Mouse (Mus musculus): Measurements from ENCODE around the gene Psmd8. TPM values are rescaled to one million over a fixed set of nuclear protein-coding genes. Genes with fewer than 3 reads are reported as not detected.
"Not testable (repeated sequence)": the region's sequence is repeated elsewhere in the genome, so short reads cannot be mapped to it uniquely, and the experiment has no call there.

The Psmd8 gene
- polyA plus RNA-seq, 1 experiment from 2014 or later, result 274 TPM

DNA sequence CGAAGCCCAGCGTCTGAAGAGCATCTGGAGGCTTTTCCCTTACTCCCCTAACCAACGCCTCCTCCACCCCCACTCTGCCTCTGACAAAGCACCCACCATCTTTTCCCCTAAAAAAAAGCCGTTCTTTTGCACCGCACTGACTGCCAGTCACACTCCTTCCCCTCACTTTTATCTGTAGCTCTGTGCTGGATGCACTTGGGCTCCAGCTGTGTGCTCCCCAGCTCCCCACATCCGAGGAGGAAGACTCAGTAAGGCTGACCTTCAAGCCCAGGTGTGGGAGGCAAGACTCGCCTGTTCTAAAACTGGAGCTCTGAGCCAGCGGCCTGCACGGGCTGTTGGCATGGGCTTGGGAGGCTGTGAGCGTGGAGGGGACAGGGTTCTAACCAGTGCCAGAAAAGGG, 29.0 kb downstream of the Psmd8 start:
- no peak for ATAC-seq (replicated peaks)
- Histone ChIP-seq H3K9me3 (no peaks in the 10 kb centered on the region), H3K36me3 (no peaks in the 10 kb centered on the region), H3K9ac (replicated peaks) (no peak overlapping the region), H3K4me3 (no peak overlapping the region), H3K4me2 (replicated peaks) (no peak overlapping the region), H3K27me3 (no peaks in the 10 kb centered on the region), H3K4me1 (0 out of 2 replicates have a peak, but pooled peaks cover 5% of the 10 kb centered on the region), H3K27ac (replicated peaks) (no peak overlapping the region)
- 70% methylated on average over 10 of the region's 10 CpGs for WGBS

DNA sequence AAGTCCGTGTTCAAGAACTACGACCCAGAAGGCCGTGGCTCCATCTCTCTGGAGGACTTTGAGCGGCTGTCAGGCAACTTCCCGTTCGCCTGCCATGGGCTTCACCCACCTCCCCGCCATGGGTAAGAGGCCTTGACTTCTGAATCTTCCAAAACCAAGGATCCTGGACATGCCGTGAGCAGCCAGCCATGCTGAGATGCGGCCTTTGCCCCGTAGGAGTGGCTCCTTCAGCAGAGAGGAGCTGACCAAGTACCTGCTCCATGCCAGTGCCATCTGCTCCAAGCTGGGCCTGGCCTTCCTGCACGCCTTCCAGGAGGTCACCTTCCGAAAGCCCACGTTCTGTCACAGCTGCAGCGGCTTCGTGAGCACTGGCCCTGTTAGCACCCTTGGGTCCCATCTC, 31.7 kb downstream of the Psmd8 start:
- H3K27ac ChIP-seq (replicated peaks), result no peak overlapping the region
- 92% methylated on average over 15 of the region's 15 CpGs for WGBS

DNA sequence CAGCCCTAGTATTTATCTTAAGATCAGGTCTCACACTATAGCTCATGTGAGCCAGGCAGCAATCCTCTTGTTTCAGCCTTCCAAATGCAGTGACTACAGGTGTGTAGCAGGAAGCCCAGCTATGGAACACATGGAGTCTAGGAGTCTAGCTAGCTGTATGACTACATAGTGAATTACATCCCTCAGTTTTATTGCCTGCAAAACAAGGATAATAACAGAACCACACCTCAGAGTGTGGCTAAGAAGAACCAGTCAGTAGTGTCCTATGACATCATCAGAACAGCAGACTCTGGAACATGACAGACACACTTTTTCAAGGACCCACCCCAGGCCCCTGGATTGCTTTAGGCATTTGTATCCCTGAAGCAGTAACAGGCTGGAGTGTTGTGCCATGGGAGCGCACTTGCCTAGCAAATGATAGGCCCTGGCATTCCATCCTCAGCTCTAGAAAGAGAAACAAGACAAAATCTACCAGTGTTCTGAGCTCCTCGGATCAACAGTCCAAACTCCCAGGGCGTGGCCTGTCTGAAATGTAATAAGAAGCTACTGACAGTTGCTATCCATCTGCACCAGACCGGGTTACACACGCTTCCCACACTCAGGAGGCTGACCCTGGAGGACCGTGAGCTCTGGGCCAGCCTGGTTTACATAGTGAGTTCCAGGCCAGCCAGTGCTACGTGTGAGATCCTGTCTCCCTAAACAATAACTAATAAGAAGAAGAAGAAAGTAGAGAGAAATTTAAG, 33.7 kb downstream of the Psmd8 start:
- no peaks in the 10 kb centered on the region for H3K36me3 ChIP-seq
- 88% methylated on average over 7 of the region's 7 CpGs for WGBS

More for the DNA sequence above, 31.7 kb downstream of the Psmd8 start:
- Histone ChIP-seq H3K9me3 (no peaks in the 10 kb centered on the region), H3K4me3 (no peak overlapping the region), H3K9ac (replicated peaks) (no peak overlapping the region), H3K36me3 (no peaks in the 10 kb centered on the region), H3K4me2 (replicated peaks) (no peak overlapping the region), H3K27me3 (no peaks in the 10 kb centered on the region), H3K4me1 (no peaks in the 10 kb centered on the region)
- ATAC-seq (replicated peaks), result no peak

DNA sequence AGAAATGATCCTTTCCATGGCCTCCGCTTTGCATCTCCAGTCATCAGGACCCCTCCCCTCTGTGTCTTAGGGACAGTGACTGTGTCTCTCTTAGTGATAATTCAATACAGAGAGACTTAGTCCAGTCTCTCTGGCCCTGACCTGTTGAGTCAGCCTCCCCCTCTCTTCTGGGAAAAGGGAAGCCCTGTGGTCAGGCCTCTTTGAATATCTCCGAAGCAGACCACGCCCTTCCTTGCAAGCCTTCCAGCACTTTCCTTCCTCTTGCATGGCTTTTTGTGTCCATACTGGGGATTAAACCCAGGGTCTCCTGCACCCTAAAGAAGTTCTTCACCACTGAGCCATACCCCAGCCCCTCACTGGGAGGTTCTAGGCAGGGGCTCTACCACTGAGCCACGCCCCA, 36.5 kb downstream of the Psmd8 start:
- H3K9me3 ChIP-seq, result no peaks in the 10 kb centered on the region
- no peaks in the 10 kb centered on the region for H3K36me3 ChIP-seq
- no peak overlapping the region for H3K9ac ChIP-seq (replicated peaks)
- WGBS, result 93% methylated on average over 4 of the region's 4 CpGs
- no peak overlapping the region for H3K4me3 ChIP-seq
- H3K27me3 ChIP-seq, result no peaks in the 10 kb centered on the region
- H3K4me1 ChIP-seq, result no peaks in the 10 kb centered on the region
- H3K27ac ChIP-seq (replicated peaks), result no peak overlapping the region
- H3K4me2 ChIP-seq (replicated peaks), result no peak overlapping the region
- ATAC-seq (replicated peaks), result no peak

More for the DNA sequence above, 33.7 kb downstream of the Psmd8 start:
- no peak overlapping the region for H3K4me2 ChIP-seq (replicated peaks)
- no peak overlapping the region for H3K27ac ChIP-seq (replicated peaks)
- no peaks in the 10 kb centered on the region for H3K4me1 ChIP-seq
- H3K27me3 ChIP-seq, result no peaks in the 10 kb centered on the region
- no peak overlapping the region for H3K9ac ChIP-seq (replicated peaks)
- H3K4me3 ChIP-seq, result no peak overlapping the region
- H3K9me3 ChIP-seq, result no peaks in the 10 kb centered on the region
- no peak for ATAC-seq (replicated peaks)

DNA sequence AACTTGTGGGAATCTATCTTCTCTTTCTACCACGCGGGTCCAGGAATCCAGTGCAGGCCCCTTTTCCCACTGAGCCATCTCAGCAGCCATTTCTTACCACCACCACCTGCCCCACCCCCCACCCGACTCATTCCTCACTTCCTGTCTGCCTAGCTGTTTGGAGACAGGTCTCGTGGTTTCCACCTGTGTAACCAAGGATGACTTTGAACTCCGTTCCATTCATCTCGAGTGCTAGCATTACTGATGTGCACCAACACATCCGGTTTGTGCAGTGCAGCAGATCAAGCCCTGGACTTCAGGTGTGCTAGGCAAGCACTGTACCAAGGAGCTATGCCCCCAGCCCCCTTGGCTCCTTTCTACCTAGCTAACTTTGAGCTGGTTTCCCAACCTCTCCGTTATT, 39.1 kb downstream of the Psmd8 start:
- ATAC-seq (replicated peaks), result no peak
- WGBS, result 87% methylated on average over 8 of the region's 8 CpGs
- Histone ChIP-seq H3K4me1 (no peaks in the 10 kb centered on the region), H3K27me3 (no peaks in the 10 kb centered on the region; the same call in 1 of the 2 replicates), H3K4me2 (replicated peaks) (no peak overlapping the region), H3K27ac (replicated peaks) (no peak overlapping the region), H3K36me3 (no peaks in the 10 kb centered on the region), H3K4me3 (no peak overlapping the region), H3K9me3 (no peaks in the 10 kb centered on the region), H3K9ac (replicated peaks) (no peak overlapping the region)

DNA sequence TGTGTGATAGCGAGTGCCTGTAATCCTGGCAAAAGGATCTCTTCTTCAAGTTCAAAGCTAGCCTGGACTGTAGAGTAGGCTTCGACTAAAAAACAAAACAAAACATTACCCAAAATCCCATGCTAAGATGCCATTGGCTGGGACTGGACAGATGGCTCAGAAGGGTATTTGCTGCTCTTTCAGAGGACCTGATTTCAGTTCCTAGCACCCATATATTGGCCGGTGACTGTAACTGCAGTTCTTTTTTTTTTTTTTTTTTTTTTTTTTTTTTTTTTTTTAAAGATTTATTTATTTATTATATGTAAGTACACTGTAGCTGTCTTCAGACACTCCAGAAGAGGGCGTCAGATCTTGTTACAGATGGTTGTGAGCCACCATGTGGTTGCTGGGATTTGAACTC, 41.3 kb downstream of the Psmd8 start:
- H3K4me1 ChIP-seq, result peaks cover 10% of the 10 kb centered on the region
- ATAC-seq (replicated peaks); H3K36me3 ChIP-seq; H3K4me3 ChIP-seq; H3K4me2 ChIP-seq (replicated peaks); H3K27ac ChIP-seq (replicated peaks); H3K9me3 ChIP-seq; H3K9ac ChIP-seq (replicated peaks): not testable (repeated sequence)
- H3K27me3 ChIP-seq, result peaks cover 11% of the 10 kb centered on the region
- 92% methylated on average over 3 of the region's 4 CpGs for WGBS

DNA sequence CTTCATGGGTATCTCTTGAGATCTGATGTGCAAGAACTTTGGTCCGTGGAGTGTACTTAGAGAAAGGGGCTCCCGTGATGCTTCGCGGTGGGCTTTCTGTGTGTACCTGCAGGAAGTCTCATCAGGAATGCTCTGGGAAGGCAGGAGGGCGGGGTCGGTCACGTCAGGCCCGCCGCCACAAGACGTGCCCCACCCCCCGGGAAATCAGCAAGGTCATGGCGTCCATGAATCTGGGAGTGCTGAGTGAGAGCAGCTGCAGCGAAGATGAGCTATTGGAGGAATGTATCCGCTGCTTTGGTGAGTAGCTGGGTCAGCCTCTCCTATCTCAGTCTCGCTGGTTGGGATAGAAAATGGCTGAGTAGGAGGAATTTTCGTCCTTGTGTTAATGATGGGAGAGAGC, 43.1 kb downstream of the Psmd8 start:
- Histone ChIP-seq H3K4me2 (replicated peaks) (no peak overlapping the region), H3K36me3 (no peaks in the 10 kb centered on the region), H3K4me3 (no peak overlapping the region), H3K9ac (replicated peaks) (no peak overlapping the region), H3K4me1 (peaks cover 13% of the 10 kb centered on the region), H3K27me3 (peaks cover 11% of the 10 kb centered on the region), H3K27ac (replicated peaks) (no peak overlapping the region), H3K9me3 (no peaks in the 10 kb centered on the region)
- ATAC-seq (replicated peaks), result no peak
- 45% methylated on average over 16 of the region's 16 CpGs for WGBS

DNA sequence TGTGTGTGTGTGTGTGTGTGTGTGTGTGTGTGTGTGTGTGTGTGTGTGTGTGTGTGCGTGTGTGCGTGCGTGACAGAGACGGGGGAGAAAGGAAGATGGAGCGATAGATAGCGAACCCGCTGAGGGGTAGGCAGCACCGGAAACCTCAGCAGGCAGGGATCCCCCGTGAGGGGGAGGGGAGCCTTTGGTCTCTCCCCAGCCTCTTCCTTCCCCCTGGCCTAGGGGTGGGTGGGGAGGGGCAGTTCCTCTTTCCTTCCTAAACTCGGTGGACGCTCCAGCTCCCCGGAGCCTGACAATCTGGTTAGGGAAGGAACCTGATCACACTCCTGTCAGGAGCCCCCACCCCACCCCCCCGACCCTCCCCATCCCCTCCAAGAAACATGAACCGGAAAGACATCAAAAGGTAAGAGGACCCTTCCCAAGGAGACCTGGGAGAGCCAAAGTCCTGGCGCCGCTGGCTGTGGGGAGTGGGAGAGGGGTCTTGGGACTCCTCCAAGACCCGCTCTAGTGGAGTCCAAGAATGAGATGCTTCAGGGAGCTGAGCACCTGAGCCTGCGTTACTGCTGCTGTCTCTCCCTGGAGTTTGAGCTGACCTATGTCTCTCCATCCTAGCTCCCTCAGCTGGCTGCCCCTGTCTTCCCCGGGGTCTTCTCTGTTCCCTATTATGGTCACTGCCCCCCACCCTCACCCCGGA, 45.7 kb downstream of the Psmd8 start, which contains the start of gene Rasgrp4:
TSS of gene Rasgrp4 (plus strand) at position 159 of the 694 bp plus-strand sequence.
- H3K27me3 ChIP-seq, result peaks cover 11% of the 10 kb centered on the region
- H3K4me1 ChIP-seq, result peaks cover 13% of the 10 kb centered on the region
- H3K27ac ChIP-seq (replicated peaks), result no peak within 1 kb of the TSS
- H3K9ac ChIP-seq (replicated peaks), result no peak within 1 kb of the TSS
- H3K9me3 ChIP-seq, result no peaks in the 10 kb centered on the region
- peak within 1 kb of the TSS; percentile 44 for H3K4me2 ChIP-seq (replicated peaks)
- 0 out of 2 replicates have a peak, but pooled peaks have one; percentile 48 for ATAC-seq (replicated peaks)
- under 1% methylated on average over 13 of the region's 20 CpGs for WGBS
- peak within 1 kb of the TSS; percentile 27 for H3K4me3 ChIP-seq
- no peaks in the 10 kb centered on the region for H3K36me3 ChIP-seq

DNA sequence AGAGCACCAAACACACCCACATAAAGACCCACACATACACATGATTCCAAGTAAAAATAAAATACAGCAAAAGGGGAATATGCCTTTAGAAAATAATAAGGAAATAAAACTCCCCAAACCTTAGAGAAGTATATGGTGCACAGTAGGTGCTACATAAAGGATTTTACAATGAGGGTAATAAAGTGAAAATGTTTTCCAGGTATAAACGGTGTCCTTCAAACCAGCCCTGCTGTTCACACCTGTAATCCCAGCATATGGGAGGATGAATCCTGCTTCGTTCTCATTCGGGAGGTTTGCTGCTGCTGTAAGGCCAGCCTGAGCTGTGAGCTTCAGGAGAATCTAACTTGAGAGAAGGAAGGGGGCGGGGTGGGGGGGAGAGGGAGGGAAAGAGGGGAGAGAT, 46.3 kb downstream of the Psmd8 start:
- Histone ChIP-seq H3K4me1 (peaks cover 13% of the 10 kb centered on the region), H3K9ac (replicated peaks) (no peak overlapping the region), H3K27me3 (peaks cover 11% of the 10 kb centered on the region), H3K4me3 (peak overlapping the region; percentile 27), H3K36me3 (no peaks in the 10 kb centered on the region), H3K9me3 (no peaks in the 10 kb centered on the region), H3K4me2 (replicated peaks) (peak overlapping the region; percentile 44), H3K27ac (replicated peaks) (no peak overlapping the region)
- no peak for ATAC-seq (replicated peaks)
- 5% methylated on average over 4 of the region's 4 CpGs for WGBS

DNA sequence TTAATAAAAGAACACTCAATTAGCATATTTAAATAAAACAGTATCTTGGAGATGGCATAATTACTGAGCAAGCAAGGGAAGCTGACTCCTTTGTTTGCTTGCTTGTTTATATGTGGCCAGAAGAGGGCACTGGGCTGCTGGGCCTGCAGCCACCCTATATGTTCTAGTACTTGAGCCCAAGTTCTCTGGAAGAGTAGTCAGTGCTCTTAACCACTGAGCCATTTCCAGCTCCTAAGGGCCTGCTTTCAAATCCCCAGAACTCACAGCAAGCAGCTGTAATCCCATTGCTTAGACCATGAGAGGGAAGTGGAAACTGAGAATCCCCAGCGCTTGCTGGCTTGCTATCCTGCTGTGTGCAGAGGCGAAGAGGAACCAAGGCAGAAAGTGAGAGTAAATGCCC, 51.8 kb downstream of the Psmd8 start:
- Histone ChIP-seq H3K36me3 (no peaks in the 10 kb centered on the region), H3K27me3 (no peaks in the 10 kb centered on the region), H3K27ac (replicated peaks) (no peak overlapping the region), H3K4me3 (no peak overlapping the region), H3K9ac (replicated peaks) (no peak overlapping the region), H3K9me3 (no peaks in the 10 kb centered on the region), H3K4me2 (replicated peaks) (no peak overlapping the region), H3K4me1 (peaks cover 9% of the 10 kb centered on the region)
- 46% methylated on average over 2 of the region's 2 CpGs for whole genome bisulfite sequencing
- no peak for ATAC-seq (replicated peaks)

DNA sequence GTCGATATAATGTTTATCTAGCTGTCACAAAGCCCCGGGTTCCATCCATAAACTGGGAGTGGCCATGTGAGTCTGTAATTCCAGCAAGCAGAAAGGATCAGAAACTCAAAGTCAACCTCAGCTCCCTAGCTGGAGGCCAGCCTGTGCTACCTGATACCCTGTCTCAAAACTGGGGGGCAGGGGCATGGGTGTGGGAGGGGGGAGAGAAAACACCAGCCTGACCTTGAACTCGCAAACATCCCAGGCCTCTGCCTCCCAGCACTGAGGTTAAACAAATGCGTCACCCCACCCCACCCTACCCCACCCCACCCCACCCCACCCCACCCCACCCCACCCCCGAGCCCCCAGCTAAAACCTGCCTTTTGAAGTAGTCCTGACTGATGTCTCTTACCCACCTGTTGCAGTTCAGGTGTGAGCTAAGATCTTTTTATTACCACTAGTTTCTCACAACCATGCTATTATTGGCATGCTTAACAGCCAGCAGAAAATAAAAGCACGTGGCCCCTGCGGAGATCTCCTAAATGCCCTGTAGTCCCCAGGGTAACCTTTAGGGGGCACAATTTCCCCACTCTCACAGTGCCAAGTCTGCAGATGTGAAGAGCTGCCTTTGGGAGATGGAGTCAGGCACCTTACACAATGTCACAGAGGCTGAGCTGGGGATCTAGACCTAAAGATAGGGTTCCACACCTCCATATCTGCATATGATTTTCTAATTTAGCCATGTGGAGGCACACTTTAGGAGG, 54.2 kb downstream of the Psmd8 start:
- WGBS, result 31% methylated on average over 7 of the region's 7 CpGs
- no peak overlapping the region for H3K4me2 ChIP-seq (replicated peaks)
- ATAC-seq (replicated peaks), result no peak

DNA sequence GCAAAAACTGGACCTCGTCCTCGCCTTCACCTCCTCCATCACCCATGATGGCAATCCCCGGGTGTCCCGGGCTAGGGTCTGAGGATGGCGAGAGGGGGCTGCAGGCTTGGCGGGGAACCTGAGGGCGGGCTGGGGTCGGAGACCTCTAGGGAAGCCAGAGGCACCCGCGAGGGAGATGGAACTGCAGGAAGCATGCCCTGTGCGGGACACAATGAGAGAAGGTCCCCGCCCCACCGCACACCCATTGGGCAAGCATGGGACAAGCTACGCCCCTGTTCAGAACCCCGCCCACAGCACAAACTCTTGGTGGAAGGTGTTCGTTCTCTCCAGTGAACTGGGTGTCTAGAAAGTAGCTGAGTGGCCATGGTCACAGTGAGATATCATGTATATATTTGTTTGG, 55.5 kb downstream of the Psmd8 start, which contains the start of gene Ryr1:
TSS of gene Ryr1 (minus strand) at position 210 of the 400 bp plus-strand sequence.
- WGBS, result 2% methylated on average over 16 of the region's 16 CpGs

More for the DNA sequence above, 54.2 kb downstream of the Psmd8 start:
- Histone ChIP-seq H3K27ac (replicated peaks) (no peak overlapping the region), H3K36me3 (no peaks in the 10 kb centered on the region), H3K27me3 (no peaks in the 10 kb centered on the region), H3K4me1 (peaks cover 9% of the 10 kb centered on the region), H3K9ac (replicated peaks) (no peak overlapping the region), H3K9me3 (no peaks in the 10 kb centered on the region), H3K4me3 (no peak overlapping the region)

More for the DNA sequence above, 55.5 kb downstream of the Psmd8 start, which contains the start of gene Ryr1:
- Histone ChIP-seq H3K4me2 (replicated peaks) (peak within 1 kb of the TSS; percentile 61), H3K4me3 (peak within 1 kb of the TSS; percentile 36), H3K9ac (replicated peaks) (peak within 1 kb of the TSS; percentile 38), H3K27me3 (no peaks in the 10 kb centered on the region), H3K36me3 (no peaks in the 10 kb centered on the region), H3K27ac (replicated peaks) (no peak within 1 kb of the TSS), H3K9me3 (no peaks in the 10 kb centered on the region), H3K4me1 (peaks cover 9% of the 10 kb centered on the region)
- peak; percentile 73; the same call in 1 of the 2 replicates for ATAC-seq (replicated peaks)
